Mouse (Mus musculus) layer of hippocampus, adult 8-10 months (tissue): ENCODE results near the gene Atoh7. TPM values are rescaled to one million over a fixed set of nuclear protein-coding genes. Genes with fewer than 3 reads are reported as not detected.
A peak's percentile ranks its signal among the peaks of the same experiment; 100 is the strongest.

ENCODE experiments used
- DNase-seq, 2 experiments: peaks; one replicate each; pipeline ENCODE4 v3.0.0; 2022; ENCODE audit warnings: low spot score in 2 of 2
- total RNA-seq, 4 experiments: library from RNA; stranded (reverse); gene quantifications; 2 replicates each; pipeline ENCODE4 v1.2.4; 2022

The Atoh7 gene
- total RNA-seq, 4 experiments from 2014 or later = 1.4 to 3.5 (median 2.0) TPM

DNA sequence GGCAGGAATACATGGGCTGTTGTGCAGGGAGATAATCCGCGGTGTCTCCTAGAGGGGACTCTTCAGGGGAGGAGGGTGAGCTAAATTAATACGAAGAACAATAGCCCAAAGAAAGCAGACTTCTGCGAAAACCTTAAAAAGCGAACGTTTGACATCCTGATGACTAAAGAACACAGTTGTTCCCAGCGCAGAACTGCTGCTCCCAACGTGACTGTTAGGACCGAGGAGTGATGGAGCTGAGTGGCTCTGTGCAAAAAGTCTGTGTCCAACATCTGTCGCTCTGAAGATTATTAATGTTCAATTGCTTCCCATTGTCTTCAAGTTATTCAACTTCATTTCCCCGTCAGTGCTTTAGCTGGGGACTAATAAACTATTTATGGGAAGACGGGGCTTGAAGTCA, 1.3 kb upstream of the Atoh7 start:
- DNase-seq = no peak

DNA sequence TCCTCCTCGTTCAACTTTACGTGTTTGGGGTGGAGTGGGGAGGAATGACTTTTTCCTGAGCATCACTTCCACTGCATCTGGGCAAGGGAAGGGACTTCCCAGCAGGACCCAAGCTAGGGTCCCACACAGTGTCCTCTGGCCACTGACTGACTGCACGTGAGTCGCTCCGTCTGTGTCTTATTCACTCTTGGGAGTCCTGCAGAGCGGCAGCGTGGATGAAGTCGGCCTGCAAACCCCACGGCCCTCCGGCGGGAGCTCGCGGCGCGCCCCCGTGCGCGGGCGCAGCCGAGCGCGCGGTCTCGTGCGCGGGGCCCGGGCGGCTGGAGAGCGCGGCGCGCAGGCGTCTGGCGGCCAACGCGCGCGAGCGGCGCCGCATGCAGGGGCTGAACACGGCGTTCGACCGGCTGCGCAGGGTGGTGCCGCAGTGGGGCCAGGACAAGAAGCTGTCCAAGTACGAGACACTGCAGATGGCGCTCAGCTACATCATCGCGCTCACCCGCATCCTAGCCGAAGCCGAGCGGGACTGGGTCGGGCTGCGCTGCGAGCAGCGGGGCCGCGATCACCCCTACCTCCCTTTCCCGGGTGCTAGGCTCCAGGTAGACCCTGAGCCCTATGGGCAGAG, 601 bp downstream of the Atoh7 start:
- peak; percentile 44 to 67 for DNase-seq

DNA sequence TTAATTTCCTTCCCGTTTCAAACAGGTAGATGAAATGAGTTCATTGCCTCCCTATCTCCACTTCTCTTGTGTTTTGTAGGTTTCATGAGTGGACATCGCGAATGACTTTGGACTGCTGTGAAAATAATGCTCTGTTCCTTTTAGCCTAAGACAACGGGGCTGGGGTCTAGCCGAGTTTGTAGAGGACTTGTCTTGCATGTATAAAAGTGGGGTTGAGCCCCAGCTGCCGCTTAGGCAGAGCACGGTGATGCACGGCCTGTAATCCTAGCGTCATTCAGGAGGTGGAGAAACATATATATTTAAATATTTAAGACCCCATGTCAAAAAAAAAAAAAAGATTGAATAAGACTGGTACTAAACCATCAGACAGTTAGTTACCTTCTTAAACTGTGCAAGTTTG, 1.2 kb downstream of the Atoh7 start:
- no peak for DNase-seq

DNA sequence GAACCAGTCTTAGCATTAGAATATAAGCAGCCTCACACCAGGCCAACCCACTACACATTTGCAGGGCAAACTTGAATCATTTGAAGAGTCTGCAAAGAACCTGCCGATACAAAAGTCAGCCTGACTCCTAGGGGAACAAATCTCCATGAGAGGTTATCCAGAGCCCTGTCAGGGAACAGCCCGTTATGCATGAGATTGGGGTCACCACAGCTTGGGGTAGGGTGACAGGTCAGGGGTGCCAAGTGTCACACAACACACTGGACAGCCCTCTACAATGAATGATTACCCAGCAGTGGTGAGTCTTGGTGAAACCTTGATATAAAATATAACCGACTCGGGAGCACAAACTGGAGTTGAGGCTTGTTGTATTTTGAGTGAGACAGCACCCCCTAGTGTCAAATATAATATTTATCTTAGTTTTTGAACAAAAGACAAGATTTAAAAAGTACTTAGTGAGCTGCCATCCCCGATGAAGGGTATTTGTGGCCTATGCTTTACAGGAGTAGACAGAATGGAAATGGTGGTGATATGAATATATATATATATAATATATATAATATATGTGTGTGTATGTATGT, 13.7 kb downstream of the Atoh7 start:
- no peak for DNase-seq

DNA sequence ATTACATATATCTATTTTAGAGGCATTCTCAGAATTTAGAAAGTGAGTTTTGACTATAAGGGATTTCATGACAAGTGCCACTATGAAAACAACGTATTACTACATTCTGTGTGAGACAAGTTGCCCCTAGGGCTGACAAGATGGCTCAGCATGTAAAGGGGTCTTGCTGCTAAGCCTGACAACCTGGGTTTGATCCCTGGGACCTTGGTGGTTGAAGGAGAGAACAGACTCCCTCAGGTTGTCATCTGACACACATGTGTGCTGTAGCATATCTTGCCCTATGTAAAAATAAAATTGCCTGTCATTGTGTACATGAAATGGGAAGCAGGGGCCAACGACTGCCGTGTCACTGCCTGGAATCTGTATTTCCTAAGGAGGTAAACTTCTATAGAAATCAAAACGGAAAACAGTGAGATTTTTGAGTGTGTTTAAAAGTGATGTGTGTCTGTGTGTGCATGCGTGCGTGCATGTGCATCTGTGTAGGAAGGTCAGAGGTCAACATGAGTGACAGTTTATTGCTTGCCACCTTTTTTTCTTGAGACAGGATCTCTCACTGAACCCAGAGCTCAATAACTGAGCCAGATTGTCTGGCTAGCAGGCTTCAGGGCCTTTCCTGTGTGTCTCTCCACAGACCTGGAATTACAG, 14.4 kb downstream of the Atoh7 start:
- no peak for DNase-seq

DNA sequence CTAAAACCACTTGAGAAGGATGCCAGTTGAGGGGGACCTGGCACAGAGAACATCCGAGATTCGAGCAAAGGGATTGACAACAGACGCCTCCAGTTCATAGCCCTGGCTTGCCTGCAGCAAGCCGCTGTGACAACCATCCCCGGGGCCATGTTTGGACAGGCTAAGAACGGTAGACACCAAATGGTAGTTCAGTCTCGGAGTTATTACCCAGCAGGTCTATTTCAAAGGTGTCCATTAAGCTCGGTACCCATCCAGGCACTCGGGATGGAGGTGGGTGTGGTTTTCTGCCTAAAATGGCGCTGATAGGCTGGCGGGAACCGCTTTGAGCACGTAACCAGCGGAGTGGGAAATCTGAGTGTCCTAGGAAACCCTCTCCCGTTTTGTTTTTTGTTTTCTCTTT, 16.4 kb downstream of the Atoh7 start:
- no peak for DNase-seq

DNA sequence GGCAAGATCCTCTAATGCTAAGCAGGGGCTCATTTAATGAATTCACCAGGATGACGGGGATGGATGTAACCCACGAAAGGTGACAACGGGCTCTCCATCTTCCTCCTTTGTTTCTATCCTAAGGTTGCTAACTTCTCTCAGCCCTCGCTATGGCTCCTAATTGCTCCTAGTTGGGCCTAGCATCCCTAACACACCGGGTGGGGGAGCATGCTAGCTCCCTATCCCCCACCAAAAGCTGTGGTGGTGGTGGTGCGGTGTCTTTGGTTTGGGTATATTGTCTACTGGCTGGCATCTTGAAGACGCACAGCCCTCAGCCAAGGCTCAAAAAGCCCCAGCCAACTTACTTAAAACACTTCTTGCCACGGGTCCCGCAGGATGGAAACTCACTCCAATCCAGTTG, 16.9 kb downstream of the Atoh7 start:
- no peak for DNase-seq

DNA sequence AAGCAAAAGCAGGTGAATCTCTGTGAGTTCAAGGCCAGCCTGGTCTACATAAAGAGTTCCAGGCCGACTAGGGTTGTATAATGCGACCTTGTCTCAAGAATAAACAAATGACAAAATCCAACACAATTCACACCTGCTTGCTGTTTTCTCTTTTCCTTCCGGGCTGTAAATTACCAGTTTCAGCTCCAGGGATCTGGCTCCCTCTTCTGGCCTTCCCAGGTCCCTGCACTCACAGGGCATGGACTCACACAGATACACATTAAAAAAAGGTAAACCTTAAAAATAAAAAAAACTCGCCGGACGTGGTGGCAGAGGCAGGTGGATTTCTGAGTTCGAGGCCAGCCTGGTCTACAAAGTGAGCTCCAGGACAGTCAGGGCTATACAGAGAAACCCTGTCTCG, 18.1 kb downstream of the Atoh7 start:
- no peak for DNase-seq

DNA sequence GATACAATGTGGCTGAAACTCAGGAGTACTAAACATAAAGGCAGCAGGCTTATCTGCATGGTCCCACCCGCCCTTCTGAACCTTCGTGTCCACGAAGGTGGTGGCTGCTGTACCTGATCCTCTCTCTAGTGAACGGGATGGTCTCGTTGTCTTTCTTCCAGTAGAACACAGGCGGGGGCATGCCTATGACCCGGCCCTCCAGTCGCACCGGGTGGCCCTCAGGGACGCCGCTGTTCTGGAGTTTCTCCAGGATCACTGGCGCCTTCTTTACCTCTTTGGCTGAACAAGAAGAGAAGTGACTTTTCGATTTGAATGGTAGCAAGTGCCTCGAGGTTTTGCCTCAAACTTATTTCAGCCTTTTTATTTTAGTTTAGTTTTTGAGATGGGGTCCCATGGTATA, 20.5 kb downstream of the Atoh7 start:
- no peak for DNase-seq

DNA sequence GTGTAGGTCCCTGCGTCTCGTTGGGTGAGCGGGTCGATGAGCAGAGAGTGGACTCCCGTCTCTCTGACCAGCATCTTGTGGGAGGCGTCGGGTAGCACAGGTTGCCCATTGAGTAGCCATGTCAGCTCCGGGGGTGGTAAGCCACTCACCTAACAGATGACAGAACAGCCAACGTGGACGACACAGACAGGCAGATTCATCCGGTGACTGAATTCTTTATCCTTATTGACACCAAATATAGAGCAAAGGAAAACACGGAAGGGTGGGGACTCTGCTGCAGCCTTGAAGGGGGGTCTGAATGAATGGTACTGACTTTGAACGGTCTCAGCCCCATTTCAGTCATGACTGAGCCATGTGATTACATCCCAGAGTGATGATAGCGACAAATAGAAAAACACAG, 22.5 kb downstream of the Atoh7 start:
- no peak for DNase-seq

DNA sequence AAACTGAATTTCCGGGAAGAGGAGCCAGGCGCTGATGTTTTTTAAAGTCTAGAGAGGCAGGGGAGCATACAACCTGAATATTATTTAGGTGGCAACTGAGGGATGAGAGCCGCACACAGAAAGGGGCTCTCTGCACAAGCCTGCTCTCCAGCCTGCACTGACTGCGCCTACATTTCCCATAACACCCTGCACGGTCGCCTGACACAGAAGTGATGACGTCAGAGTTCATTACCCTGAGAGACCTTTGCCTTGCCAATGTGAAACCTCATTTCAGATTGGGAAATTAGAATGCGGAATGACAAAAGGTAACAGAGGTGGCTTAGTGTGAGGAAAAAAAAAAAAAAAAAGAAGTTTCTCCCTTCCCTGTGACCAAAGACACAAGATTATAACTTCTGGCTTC, 23.1 kb downstream of the Atoh7 start:
- peak in 1 of 2 experiments; percentile 32 for DNase-seq

DNA sequence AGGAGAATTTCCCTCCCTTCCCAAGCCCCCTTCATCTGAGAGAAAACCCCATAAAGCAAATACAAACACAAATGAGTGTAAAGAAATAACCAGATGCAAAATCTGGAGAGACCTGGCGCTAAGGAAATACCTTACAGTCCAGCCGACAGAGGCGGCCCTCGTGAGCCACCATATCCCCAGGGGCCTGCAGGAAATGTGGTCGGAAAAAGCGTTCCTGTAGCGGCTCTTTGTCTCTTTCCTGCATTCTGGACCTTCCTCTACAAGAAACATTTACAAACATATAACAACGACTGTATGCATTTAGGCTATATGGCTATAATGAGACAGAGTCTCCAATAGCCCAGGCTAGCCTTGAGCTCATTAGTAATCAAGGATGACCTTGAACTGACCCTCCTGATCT, 23.7 kb downstream of the Atoh7 start:
- DNase-seq = no peak

DNA sequence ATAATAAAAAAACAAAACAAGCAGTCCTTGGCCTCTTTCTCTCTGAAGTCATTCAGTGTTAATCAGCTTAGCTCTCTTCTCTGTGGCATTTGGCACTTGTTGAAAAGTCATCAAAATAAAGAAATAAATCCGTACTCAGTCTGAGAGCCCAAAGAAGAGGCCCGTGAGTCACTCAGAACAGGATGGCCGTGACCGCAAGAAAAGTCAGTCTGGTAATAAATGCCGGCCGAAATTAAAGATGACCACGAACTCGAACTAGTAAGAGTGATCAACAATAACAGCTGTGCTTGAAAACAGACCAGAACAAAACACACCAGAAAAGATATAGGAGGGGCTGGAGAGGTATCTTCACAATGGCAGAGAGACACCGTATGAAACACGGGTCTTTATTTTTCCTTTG, 24.6 kb downstream of the Atoh7 start:
- DNase-seq = no peak

DNA sequence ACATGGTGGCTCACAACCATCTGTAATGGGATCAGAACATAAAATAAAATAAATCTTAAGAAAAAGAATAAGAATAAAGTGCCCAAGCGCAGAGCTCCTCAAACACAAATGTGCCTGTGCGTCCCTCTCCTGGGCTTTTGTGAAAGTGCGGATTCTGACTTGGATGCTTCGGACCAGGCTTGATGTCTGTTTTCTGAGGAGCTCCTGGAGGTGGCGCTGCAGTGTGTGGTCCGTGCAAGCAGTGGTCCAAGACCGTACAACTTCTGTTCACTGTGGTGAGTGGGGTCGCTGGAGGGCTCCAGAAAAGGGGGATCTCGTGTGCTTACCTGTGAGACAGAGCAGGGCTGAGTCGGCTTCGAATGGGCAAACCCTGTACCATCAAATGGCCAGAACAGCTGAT, 25.9 kb downstream of the Atoh7 start:
- DNase-seq = no peak

DNA sequence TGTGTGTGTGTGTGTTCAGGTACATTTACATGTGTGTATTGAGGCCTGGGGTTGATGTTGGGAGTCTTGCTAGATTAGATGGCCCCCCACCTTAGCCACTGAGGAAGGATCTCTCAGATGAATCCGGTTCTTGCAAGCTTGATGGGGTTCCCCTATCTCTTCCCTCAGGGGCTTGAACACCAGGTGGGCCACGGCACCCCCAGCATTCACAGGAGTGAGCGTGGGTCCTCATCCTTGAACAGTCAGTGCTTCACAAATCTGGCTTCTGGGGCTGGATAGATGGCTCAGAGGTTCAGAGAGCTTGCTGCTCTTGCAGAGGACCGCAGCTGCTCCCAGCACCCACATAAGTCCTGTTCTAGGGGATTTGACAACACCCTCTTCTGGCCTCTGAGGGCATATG, 26.7 kb downstream of the Atoh7 start:
- DNase-seq = no peak

DNA sequence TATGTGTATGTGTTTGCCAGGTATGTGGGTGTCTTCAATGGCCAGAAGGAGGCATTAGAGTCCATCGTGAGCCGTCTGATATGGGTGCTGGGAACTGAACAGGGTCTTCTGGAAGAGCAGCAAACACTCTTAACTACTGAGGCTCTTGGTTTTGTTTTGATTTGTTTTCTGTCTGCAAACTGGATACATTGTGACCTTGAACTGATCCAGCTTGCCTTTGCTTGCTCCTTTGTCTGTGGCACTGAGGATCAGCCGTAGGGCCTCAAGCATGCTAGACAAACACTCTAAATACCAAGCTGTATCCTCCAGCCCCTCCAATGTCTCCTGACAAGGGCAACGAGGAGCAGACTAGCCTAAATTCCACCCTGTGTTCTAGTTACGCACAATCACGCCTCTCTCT, 27.7 kb downstream of the Atoh7 start:
- no peak for DNase-seq

DNA sequence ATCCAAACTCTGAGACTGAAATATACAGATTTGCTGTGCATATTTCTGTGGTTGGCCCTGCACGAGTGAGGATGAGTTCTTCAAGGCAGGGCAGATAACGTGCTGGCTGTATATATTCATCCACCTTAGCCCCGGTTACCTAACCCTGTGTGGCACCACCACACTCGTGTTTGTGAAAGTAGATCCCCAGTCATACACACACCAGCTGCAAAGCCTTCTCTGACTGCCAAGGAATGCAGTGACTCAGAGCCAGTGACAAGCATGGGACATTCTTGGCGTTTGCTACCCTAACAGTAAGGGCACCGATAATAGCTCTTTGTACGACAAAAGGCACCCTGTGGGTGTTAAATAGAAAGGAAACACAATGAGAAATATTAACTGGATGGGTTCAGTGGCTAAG, 28.8 kb downstream of the Atoh7 start:
- DNase-seq = peak; percentile 23 to 24

DNA sequence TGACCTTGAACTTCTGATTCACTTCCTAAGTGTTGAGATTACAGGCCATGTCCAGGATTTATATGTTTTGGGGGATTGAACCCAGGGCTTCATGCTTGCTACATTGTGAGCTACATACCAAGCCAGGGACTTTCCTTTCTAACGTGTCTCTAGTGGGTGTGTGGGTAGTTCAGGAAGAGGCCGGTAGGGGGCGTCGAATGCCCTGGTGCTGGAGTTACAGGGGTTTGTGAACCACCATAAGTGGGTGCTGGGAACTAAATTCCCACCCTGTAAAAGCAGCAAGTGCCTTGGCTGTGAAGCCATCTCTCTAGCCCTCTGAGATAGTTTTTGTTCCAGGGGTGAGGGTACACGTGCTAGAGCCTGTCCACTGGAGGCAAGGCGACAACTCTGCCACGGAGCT, 31.0 kb downstream of the Atoh7 start:
- no peak for DNase-seq

DNA sequence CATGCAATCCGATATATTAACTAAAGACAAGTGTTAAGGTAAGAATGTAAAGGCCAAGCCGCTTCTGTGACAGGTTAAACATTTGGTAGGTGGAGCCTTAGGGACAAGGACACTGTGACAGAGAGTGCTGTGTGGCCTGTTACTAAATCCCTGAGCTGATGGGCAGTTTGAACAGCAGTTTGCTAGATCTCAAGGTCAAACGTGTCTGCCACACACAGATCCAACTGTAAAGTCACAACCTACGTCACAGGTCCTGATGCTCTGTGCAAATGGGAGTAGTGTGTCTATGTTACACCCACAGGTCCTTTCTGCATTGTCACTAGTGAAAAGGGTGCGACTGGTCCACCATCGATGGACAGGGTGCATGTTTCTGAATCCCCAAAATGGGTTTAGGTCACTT, 32.9 kb downstream of the Atoh7 start:
- DNase-seq = no peak

DNA sequence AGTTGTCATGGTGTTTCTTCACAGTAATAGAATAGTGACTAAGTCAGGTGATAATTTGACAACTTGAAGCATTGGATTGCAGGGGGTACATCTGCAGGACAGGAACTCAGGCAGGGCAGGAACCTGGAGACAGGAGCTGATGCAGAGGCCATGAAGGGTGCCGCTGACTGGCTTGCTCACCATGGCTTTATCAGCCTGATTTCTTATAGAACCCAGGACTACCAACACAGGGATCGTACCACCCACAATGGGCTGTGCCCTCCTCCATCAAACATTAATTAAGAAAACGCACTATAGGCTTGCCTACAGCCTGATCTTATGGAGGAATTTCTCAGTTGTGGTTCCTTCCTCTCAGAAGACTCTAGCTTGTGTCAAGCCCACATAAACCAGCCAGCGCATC, 33.9 kb downstream of the Atoh7 start:
- no peak for DNase-seq

DNA sequence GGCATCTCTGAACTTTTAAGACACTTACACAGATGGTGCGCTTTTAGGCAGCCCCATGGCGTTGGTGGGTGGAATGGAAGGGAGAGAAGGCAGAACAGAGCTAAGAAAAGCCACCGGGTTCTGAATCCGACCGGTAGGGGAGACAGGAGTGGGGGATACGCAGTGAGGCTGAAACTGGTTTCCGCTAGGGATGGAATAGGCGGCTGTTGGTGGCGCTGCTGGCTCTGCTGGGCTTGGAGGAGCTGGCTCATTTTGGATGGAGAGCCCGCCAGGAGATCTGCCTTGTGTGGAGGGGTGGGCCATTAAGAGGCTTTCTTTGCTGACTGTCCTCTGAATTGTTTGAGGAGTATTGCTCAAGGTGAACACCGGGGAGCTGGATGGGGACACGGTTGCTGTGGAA, 36.2 kb downstream of the Atoh7 start:
- DNase-seq = no peak

DNA sequence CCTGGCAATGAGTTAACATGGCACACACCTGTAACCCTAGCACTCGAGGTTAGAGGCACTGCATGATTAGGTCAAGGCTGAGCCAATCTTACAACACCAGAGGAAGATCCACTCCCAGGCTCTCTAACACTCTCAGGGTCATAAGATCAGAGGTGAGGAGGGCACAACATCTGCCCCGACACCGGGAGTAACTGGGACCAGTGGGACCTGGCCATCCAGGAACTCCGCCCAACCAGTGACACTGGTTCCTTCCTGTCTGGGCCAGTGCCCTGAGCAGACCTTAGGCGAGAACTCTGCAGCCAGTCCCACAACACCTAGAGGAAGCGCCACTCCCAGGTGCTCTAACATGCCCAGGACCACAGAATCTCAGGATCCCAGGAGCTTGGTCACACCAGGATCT, 37.0 kb downstream of the Atoh7 start:
- DNase-seq = no peak

DNA sequence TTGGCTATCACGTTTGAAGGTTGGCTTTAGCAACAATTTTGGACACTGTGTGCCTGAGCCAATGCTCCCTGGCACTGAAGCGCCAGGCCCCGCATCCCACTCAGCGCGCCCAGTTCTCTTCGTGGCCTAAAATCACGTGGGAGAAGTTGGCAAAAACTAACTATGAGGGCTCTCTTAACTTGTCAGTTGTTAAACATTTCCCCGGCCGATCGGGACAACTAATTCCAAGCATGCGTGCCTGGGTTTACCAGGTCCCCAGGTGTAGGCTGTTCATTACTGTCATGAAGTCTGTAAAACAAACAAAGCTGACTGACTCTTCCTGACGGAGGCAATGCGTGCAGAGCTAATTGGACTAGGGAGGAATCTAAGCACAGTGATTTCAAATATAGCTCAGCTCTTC, 43.2 kb downstream of the Atoh7 start:
- DNase-seq = no peak
